Mouse (Mus musculus) retina, postnatal 1 day (tissue): ENCODE results near the gene March8.

Experiments used
- DNase-seq: peaks from one replicate; pipeline ENCODE4 v3.0.0-alpha.2; 2012

Gene March8

DNA sequence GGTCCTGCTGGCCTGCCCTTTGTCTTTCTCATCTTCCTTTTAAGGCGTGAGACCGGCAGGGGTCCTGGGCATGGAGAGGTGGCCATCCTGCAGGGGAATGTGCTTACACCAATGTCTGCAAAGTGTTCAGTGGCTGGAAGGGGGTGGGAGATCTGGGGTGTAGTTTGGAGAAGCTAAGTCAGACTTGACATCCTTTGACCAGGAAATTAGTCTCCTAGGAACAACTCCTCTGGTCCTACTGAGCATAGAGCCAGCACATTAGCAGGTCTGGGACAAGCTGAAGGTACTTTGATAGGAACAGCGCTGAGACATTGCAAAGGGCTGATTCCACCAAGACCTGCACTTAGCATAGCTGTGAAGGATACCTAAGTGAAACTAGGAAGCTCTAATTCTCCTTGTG lies 73.9 kb downstream of the March8 start:
- no peak for DNase-seq

DNA sequence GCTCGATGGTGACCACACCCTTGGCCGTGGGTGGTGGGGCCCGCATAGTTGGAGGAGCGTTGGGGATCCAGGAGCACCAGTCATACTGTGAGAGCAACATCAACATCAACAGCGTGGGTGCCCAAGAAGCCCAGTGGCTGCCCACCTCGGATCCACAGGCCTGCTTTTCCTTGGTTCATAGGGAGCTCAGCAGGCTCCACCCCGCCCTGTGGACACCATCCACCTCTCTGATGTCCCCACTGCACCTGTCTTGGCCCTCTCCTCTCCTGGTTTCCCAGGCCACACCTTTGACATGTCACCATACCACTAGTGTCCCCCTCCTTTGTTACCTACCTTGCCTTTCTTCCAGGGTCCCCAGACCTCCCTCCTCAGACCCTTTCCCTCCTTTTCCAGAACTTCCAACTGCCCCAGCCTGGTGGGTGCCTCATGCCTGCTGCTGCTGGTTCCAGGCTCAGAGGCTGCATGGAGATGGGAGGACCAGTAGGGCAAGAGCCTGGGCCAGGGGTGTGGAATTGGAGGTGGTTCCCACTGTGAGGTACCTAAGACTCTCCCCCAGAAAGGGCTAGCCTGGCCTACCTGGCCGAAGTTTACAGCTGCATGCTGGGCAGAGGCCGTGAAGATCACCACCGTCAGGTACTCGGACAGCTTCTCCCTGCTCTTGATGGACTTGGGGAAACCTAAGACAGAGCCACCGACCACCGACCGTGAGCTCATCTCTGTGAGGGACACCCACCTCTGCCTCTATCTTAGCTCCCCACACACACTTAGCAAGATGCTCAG lies 74.9 kb downstream of the March8 start:
- DNase-seq: no peak

DNA sequence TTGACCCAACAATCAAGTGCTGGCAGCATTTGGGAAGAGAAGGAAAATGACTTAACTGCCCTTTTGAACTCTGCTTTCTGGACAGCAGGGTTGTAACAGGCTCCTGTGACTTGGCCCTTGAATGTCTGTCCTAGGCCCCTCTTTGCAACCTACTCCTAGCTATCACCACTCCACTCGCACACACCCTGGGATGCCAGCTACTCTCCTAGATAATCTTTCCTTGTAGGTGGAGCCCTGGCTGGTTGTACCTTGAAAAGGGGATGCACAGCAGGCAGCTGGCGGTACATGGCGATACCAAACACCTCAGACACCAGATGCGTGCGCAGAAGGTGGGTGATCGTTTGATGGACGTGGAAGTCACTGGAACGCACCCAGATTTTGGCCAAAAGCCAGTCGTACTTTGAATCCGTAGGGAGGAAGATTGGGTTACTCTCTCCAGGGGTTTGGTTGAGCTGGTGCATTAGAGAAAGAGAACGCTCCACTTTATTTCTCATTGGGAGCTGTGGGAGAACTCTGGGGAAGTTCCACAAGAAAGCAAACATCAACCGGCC lies 77.4 kb downstream of the March8 start:
- DNase-seq: no peak

DNA sequence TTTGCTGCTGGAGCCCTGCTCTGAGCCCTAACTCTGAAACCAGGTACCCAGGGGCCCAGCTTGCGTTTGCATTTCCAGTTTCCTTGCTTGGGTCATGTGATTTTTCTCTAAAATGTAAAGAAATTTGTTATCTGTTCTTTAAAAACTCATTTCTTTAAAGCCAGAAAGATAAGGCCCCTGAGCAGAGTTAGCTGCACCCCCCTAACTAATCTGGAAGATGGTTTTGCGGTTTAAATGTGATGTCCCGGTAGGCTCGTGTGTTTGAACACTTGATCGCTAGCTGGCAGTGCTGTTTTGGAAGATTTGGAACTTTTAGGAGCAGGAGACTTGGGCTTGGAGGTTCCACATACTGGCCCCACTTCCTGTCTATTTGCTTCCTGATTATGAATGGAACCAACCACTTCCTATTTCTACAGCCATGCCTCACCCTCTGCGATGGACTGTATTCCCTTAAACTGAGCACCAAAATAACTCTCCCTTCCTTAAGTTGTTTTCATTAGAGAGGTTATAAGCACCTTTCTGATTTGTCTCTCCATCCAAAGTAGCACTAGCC lies 78.3 kb downstream of the March8 start:
- DNase-seq: no peak

DNA sequence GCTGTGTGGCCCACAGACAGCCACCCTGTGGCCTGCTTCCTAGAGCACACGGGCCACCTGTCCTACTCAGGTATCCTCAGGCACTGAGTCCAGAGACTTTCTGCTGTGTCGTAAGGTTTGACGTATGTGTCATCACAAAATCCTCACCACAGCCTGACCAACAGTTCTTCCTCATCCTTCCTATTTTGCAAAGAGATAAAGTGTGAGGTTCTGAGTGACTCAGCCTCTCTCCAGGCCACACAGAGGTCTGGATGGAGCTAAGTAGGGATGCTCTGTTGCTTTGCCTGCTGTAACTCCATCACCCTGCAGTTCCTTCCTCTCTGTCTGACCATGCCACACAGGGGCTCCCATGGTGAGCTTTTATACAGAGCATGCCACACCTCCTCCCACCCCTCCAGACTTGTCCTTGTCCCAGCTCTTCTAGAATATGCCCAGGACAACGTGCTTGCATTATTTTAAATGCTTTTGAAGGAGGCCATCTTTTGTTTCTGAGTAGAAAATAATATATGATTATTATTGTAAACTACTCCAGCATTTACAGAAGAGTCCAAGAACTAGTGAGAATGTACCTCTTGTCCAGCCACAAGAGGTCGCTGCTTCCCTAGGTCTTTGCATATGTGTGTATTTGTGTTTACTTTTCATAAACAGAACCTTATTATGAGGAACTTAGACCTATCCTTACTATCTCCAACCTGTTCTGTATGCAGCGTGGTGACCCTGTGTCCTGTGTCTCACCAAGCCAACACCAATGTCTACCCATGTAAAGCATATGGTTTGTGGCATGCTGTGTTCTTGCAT lies 79.9 kb downstream of the March8 start:
- no peak for DNase-seq

DNA sequence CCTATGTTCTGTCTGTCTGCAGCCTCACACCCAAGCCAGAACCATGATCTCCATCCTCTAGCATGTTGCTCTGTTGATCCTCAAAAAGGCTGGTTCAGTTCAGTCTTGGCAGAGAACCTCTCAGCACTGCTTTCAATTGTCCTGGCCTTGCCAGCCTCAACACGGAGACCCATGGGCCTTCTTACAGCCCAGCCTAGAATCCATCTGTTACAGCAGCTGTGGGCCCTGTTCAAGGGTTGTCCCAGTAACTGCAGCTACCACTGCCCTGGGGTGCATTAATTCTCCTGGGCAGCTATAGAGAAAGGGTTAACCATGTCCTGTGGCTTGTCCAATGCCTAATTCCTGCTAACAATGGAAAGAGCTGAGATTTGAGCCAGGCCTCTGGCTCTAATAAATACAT lies 80.7 kb downstream of the March8 start:
- no peak for DNase-seq

DNA sequence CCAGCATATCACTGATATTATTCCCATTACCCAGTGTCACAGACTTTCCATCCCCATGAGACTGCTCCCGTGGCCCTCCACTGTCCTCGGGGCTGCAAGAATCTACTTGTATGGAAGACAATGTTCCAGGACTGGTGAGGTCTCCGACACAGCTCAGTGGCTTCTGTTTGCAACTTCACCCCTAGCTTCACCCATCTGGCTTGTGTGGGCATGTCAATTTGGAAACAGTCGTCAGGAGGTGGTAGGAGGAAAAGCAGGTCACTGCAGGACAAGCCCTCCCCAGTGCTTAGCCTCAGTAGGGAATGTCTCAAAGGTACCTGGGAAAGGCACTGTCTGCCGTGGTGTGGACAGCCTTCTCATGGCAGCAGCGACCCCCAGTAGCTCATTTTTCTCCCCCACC lies 81.9 kb downstream of the March8 start:
- no peak for DNase-seq

DNA sequence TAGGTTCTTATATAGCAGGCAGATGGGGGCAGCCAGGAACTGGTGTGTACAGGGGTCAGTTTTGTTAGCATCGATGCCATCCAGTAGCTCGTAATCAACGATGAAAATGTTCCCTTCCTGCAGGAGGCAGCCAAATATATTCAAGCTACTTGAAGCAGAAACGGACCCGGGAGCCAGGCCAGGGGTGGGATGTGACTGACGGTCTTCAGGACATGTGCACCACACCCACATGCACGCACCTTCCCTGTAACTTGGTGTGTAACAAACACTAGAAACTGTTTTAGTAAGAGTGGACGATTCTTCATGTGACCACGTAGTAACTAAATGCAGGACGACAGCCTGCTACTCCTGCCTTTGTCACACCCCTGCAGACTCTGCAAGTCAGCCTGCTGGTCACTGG lies 82.4 kb downstream of the March8 start:
- DNase-seq: no peak

DNA sequence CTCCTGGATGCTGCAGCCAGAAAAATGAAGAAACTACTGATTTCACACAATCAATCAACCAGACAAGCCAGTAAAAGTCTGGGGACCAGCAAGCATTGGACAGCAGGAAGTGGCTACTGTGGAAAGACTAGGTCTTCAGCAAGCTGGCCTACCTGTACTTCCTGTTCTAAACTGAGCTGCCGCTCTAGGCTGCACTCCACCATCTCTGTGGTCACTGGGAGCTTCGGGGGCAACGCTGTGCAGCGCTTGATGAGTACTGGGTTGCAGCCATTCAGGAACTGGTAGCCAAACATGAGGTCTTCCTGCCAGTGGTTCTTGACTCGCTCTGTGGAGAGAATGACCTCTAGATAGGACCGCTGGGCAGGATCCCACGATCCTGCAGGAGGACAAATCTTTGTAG lies 85.2 kb downstream of the March8 start:
- no peak for DNase-seq

DNA sequence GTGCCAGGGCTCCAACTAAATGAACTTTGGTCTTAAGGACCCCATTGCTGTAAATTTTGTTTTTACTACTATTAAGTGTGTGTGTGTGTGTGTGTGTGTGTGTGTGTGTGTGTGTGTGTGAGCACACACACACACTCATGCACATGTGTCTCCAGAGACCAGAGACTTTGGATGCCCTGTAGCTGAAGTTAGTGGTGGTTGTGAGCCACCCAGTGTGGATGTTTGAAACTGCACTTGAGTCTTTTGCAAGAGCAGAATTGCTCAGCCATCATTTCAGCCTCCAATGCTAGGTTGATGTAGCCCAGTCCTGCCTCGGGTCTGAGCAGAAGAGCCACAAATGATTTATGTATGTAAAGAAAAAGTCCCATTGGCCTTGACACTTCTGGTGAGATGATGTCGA lies 85.8 kb downstream of the March8 start:
- no peak for DNase-seq

DNA sequence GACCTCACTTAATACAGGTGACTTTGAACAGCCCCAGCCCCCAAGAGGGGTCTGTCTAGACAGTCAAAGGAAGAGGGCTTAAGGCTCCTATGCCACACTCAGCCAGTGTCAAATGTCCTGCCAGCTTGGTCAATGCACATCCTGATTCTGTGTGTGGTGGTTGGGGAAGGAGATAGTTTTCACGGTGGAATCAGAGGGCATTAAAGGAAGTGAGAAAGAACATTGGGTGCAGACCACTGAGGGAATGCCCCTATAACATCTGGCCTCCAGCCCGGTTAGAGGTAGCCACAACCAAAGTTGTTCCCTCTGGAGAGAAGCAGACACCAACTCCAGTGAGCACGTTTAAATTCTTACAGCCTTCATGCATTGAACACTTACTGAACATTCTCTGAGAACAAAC lies 89.7 kb downstream of the March8 start:
- DNase-seq: no peak

DNA sequence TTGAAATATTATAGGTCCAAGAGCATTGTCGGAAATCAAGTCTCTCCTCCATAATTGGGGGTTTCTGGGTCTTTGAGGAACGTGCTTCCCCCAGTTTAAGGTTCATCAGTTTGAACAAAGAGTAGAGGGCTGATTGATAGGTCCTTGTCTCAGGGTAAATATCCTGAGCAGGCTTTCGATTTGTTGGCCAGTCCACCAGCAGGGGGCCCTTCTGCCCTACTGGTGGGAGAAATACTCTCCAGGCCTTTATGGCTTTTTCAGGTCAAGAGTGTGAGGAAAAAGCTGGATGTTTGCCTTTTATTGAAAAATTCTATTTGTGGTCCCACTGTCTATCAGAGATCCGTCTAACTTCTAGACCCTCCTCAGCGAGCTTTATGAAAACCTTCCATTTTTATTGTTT lies 90.5 kb downstream of the March8 start:
- no peak for DNase-seq

DNA sequence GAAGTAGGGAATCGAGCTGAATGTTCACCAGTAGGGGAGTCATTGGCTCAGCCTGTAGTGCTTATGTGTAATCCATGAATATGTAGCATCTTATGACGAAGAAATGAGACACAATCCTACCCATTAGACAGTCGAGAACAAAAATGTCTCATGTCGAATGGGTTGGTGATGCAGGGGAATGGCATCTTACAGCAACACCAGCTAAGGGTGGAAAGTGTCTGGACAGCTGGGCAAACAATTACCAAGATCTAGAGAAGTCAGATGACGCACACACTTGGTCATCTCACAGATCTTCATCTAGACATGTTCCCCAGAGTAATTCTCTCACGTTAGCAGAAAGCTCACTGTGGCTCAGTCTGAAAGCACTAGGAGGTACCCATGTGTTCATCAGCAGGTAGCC lies 101.0 kb downstream of the March8 start:
- no peak for DNase-seq

DNA sequence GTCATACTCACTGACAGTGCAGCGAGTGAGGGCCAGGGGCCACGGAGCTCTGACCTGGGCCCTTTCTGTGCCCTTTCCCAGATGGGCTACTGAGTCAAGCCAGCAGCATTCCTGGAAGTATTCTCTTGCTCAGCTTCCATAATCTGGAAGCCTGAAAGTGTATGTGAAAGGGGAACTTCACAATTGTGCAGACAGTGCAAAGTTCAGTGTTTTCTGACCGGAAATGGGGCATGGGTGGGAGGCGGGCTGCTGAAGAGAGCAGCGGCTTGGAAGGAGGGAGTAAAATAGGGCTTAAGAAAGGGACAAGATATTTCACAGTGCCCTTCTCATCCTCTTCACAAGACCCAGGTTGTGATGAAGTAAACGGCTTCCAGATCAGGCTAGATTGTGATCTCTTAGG lies 101.7 kb downstream of the March8 start:
- no peak for DNase-seq

DNA sequence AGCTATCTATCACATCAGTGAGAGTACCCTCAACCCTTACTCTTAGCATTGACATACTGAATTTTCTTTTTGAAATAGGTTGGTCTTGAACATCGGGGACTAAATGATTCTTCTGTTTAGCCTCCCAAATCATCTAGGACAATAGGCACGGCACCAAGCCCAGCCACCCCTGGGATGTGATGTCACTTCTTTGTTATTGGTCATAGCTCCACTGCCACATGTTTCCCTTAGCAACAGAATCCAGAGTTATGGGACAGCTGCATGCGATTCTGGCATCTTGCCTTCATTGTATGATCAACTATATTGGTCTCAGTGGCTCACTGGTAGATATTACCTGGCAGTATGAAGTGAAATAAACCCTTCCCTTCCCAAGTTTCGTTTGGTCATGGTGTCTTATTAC lies 102.6 kb downstream of the March8 start:
- DNase-seq: no peak

DNA sequence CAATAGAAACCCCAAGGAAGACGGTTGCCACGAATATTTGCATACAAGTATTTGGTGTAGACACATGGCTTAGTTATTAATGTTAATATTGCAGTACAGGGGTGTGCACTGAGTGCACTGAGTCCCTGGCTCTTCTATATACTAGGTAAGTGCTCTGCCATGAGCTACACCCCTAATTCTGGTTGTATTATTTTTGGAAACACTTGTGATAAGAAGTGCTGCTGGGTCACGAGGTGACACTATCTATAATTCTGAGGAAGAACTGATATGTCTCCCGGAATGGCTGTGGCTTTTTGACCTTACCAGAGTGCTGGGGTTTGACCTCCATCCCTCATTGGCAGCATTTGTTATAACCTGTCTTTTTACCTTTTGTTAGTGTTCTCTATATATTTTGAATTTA lies 103.0 kb downstream of the March8 start:
- DNase-seq: no peak

DNA sequence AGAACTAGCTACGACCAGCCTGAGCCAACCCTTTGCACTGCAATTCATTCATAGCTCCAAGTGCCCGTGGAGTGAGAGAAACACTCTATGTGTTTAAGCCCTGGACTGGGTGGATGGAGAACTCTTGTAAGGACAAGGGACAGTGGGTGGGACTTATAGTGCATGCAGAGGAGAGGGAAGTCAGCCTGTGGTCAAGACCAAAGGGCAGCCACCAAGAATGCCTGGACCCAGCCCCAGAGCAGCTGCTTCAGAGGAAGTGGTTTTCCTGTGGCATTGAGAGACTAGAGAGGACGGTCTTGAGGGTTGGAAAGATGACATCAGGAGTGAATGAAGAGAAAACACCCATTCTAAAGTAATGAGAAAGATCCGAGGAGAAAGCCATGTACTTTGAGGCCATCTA lies 118.0 kb downstream of the March8 start:
- no peak for DNase-seq

DNA sequence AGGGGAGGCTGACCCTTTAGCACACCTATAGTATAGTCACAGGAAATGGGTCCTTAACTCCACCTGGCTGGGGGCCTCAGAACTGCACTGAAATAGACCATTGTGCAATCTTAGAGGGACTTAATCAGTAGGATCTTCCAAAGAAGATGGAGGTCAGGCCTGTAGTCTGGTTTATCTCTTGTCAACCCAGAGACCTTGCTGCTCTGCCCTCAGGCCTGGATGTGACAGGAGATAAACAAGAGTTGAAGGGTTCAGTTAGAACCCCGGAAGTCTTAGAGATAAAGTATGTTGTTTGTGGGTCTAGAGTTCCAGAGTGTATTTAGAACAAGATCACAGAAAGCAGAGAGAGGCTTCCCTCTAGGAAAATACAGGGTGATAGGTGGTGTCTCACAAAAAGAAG lies 118.7 kb downstream of the March8 start:
- DNase-seq: no peak

DNA sequence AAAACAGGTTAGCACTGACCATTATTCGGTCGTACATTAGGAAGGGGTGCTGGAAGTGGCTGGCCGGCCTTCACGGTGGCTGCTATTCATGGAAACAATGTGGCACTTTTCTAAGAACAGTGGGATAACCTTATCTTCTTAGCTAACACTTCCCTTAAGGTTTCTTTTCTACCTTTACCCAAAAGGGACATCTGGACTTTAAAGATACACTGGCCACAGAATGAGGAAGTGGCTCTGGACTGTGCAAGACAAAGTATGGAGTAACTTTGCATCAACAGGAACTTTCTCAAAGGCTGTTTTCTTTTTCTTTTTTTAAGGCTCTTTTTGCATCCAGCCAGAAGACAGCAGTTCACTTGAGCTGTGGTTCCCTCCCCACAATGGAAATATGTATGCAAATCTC lies 120.9 kb downstream of the March8 start:
- no peak for DNase-seq
